Mouse (Mus musculus): ENCODE data around the gene Hs6st2.

GRCm38 (mm10) chrX:51514831-51515230 is 166.8 kb downstream of the Hs6st2 start:
- TF ChIP-seq CTCF (IDR thresholded peaks at IDR 0.05; ENCODE audit: control insufficient read depth, insufficient read depth, insufficient replicate concordance, low read depth, low read length) (no peak), POLR2A (IDR thresholded peaks at IDR 0.05; ENCODE audit: control insufficient read depth, low read depth, low read length) (no peak)

All from testis, adult 2 months (tissue).